Mouse (Mus musculus) CH12.LX (cell line): Measurements from ENCODE around the gene Zfand2a. TPM values are rescaled to one million over a fixed set of nuclear protein-coding genes. Genes with fewer than 3 reads are reported as not detected.

Experiments
- DNase-seq: peaks from one replicate; pipeline ENCODE4 v3.0.0-alpha.2; 2013; ENCODE audit errors: extremely low read depth
- H3K27ac ChIP-seq: 2 replicates; pipeline ENCODE4 v1.5.1; 2012; ENCODE audit warnings: low read depth, mild to moderate bottlenecking, control low read depth, moderate library complexity; ENCODE audit not compliant: insufficient read depth
- H3K27me3 ChIP-seq: replicated peaks from 2 replicates; pipeline ENCODE3; 2012; ENCODE audit warnings: inconsistent platforms
- H3K36me3 ChIP-seq, 2 experiments: replicated peaks in 1 of 2; 2 replicates each; pipeline versions ENCODE3 to v1.6.1; 2012; ENCODE audit warnings: inconsistent platforms in 1 of 2, low read length in 1 of 2, mild to moderate bottlenecking in 1 of 2, mixed read lengths in 1 of 2, moderate library complexity in 1 of 2; ENCODE audit not compliant: control insufficient read depth in 1 of 2, insufficient read depth in 1 of 2
- H3K4me1 ChIP-seq, 2 experiments: 2 replicates each; pipeline ENCODE4 v1.6.1; 2012; ENCODE audit warnings: inconsistent platforms in 1 of 2, moderate library complexity in 1 of 2; ENCODE audit not compliant: insufficient read depth in 2 of 2, control insufficient read depth in 1 of 2
- H3K4me2 ChIP-seq: 2 replicates; pipeline ENCODE4 v1.6.1; 2012; ENCODE audit warnings: low read depth, mild to moderate bottlenecking, control low read depth; ENCODE audit not compliant: poor library complexity, insufficient read depth, severe bottlenecking
- H3K4me3 ChIP-seq, 3 experiments: fragments of 150-350 bp in 1 of 3; sonication (generic) in 1 of 3; replicated peaks in 1 of 3; 2 replicates each; pipeline versions ENCODE3 to v1.5.1; 2011 to 2012; ENCODE audit warnings: low read depth in 2 of 3, low read length in 2 of 3, mild to moderate bottlenecking in 2 of 3, moderate library complexity in 2 of 3, control low read depth in 1 of 3, improper control_type of control experiment in 1 of 3, inconsistent platforms in 1 of 3, mixed read lengths in 1 of 3; ENCODE audit not compliant: poor library complexity in 1 of 3
- H3K79me2 ChIP-seq: replicated peaks from 2 replicates; pipeline ENCODE4 v1.6.1; 2012; ENCODE audit warnings: mild to moderate bottlenecking, moderate library complexity; ENCODE audit not compliant: control insufficient read depth, poor library complexity, insufficient read depth, severe bottlenecking; ENCODE audit errors: extremely low read depth
- H3K9ac ChIP-seq: 2 replicates; pipeline ENCODE4 v1.6.1; 2012; ENCODE audit warnings: low read depth, mild to moderate bottlenecking, control low read depth, moderate library complexity; ENCODE audit not compliant: insufficient read depth
- H3K9me3 ChIP-seq: replicated peaks from 2 replicates; pipeline ENCODE3; 2012; ENCODE audit warnings: low read length, inconsistent platforms, mixed read lengths
- CTCF ChIP-seq, 2 experiments: IDR thresholded peaks in 1 of 2; conservative IDR thresholded peaks in 1 of 2; 2 replicates each; pipeline ENCODE4 v1.5.1; 2011 to 2012; ENCODE audit warnings: low read depth in 2 of 2, low read length in 2 of 2, improper control_type of control experiment in 1 of 2, inconsistent platforms in 1 of 2, mild to moderate bottlenecking in 1 of 2, moderate library complexity in 1 of 2
- E2F4 ChIP-seq: IDR thresholded peaks from 2 replicates; pipeline ENCODE4 v1.6.1; 2011; ENCODE audit warnings: low read depth, low read length, improper control_type of control experiment; ENCODE audit not compliant: insufficient replicate concordance
- EP300 ChIP-seq: IDR thresholded peaks from 2 replicates; pipeline ENCODE4 v1.6.1; 2011; ENCODE audit warnings: low read length, improper control_type of control experiment
- IRF4 ChIP-seq: IDR thresholded peaks from 2 replicates; pipeline ENCODE4 v1.6.1; 2014; ENCODE audit warnings: low read depth, mild to moderate bottlenecking, inconsistent platforms, low read length, improper control_type of control experiment
- JUND ChIP-seq: conservative IDR thresholded peaks from 2 replicates; pipeline ENCODE4 v1.6.1; 2011; ENCODE audit warnings: low read depth, low read length, improper control_type of control experiment
- MAFK ChIP-seq: IDR thresholded peaks from 2 replicates; pipeline ENCODE4 v1.6.1; 2011; ENCODE audit warnings: low read length, improper control_type of control experiment; ENCODE audit not compliant: insufficient replicate concordance
- MEF2A ChIP-seq: IDR thresholded peaks from 2 replicates; pipeline ENCODE4 v1.6.1; 2014; ENCODE audit warnings: low read depth, mild to moderate bottlenecking, inconsistent platforms, low read length, improper control_type of control experiment, borderline replicate concordance
- NELFE ChIP-seq: IDR thresholded peaks from 2 replicates; pipeline ENCODE4 v1.6.1; 2011; ENCODE audit warnings: low read depth, low read length, improper control_type of control experiment
- RAD21 ChIP-seq: IDR thresholded peaks from 2 replicates; pipeline ENCODE4 v1.6.1; 2011; ENCODE audit warnings: low read depth, mild to moderate bottlenecking, low read length, improper control_type of control experiment, moderate library complexity
- RCOR1 ChIP-seq: conservative IDR thresholded peaks from 2 replicates; pipeline ENCODE4 v1.6.1; 2012; ENCODE audit warnings: low read depth, mild to moderate bottlenecking, inconsistent platforms, low read length, improper control_type of control experiment
- SIN3A ChIP-seq: IDR thresholded peaks from 2 replicates; pipeline ENCODE4 v1.6.1; 2012; ENCODE audit warnings: low read length, improper control_type of control experiment, inconsistent platforms
- SMC3 ChIP-seq: IDR thresholded peaks from 2 replicates; pipeline ENCODE4 v1.6.1; 2011; ENCODE audit warnings: low read depth, low read length, improper control_type of control experiment
- UBTF ChIP-seq: IDR thresholded peaks from 2 replicates; pipeline ENCODE4 v1.6.1; 2012; ENCODE audit warnings: low read depth, mild to moderate bottlenecking, inconsistent platforms, low read length, improper control_type of control experiment, moderate library complexity
- USF1 ChIP-seq: IDR thresholded peaks from 2 replicates; pipeline ENCODE4 v1.6.1; 2014; ENCODE audit warnings: low read depth, mild to moderate bottlenecking, inconsistent platforms, low read length, improper control_type of control experiment
- USF2 ChIP-seq: conservative IDR thresholded peaks from 2 replicates; pipeline ENCODE4 v1.6.1; 2011; ENCODE audit warnings: low read depth, low read length, improper control_type of control experiment
- ZC3H11A ChIP-seq: IDR thresholded peaks from 2 replicates; pipeline ENCODE4 v1.6.1; 2012; ENCODE audit warnings: low read depth, mild to moderate bottlenecking, inconsistent platforms, low read length, improper control_type of control experiment
- ZKSCAN1 ChIP-seq: IDR thresholded peaks from 2 replicates; pipeline ENCODE4 v1.6.1; 2012; ENCODE audit warnings: low read depth, inconsistent platforms, low read length, improper control_type of control experiment, borderline replicate concordance
- ZMIZ1 ChIP-seq: IDR thresholded peaks from 2 replicates; pipeline ENCODE4 v1.6.1; 2012; ENCODE audit warnings: low read depth, mild to moderate bottlenecking, inconsistent platforms, low read length, improper control_type of control experiment
- ZNF384 ChIP-seq: IDR thresholded peaks from 2 replicates; pipeline ENCODE4 v1.6.1; 2012; ENCODE audit warnings: low read depth, low read length, improper control_type of control experiment, inconsistent platforms
- dilution Hi-C: fragments of 300-500 bp; cut with MboI; formaldehyde crosslinking; loops from 2 replicates; pipeline ENCODE4 v1.14.3; 2020; ENCODE audit warnings: low sequenced_read_pairs; ENCODE audit not compliant: extremely low pct_unique_long_range_greater_than_20kb, extremely low pct_ligation_motif_present
- in situ Hi-C: fragments of 300-500 bp; cut with MboI; formaldehyde crosslinking; loops from 3 replicates; pipeline ENCODE4 v1.14.3; 2019; ENCODE audit warnings: low sequenced_read_pairs, low pct_ligation_motif_present, low pct_unique_long_range_greater_than_20kb, mixed read lengths
- polyA plus RNA-seq: library from polyadenylated mRNA; unstranded; fragments of >175 nt; gene quantifications from 2 replicates; pipeline ENCODE4 v1.2.1, GENCODE M21; 2012; ENCODE audit warnings: low read depth; ENCODE audit not compliant: insufficient read length
- total RNA-seq, 2 experiments: library from RNA; depleted of rRNA; stranded (reverse); fragments of 300-350 nt in 1 of 2; fragments of >200 nt in 1 of 2; gene quantifications; 2 replicates each; pipeline ENCODE4 v1.2.3; 2012 to 2014

Gene Zfand2a
- total and polyA plus RNA-seq, 3 experiments, result 5.8 to 13.4 (median 9.2) TPM

- Histone ChIP-seq H3K79me2 (no peaks in the 10 kb centered on the region), H3K9ac (no peak overlapping the region), H3K36me3 (no peaks in the 10 kb centered on the region), H3K4me2 (no peak overlapping the region), H3K4me3 (no peak overlapping the region), H3K27me3 (peaks cover 81% of the 10 kb centered on the region), H3K4me1 (no peaks in the 10 kb centered on the region), H3K27ac (no peak overlapping the region), H3K9me3 (no peaks in the 10 kb centered on the region)
- peak; percentile 73 for DNase-seq
- TF ChIP-seq SIN3A (no peak), SMC3 (peak; percentile 71), RAD21 (peak; percentile 62), UBTF (no peak), ZMIZ1 (no peak), USF2 (no peak), ZKSCAN1 (no peak), USF1 (no peak), NELFE (peak; percentile 30; the same call in 1 of the 2 replicates), MEF2A (no peak), ZNF384 (no peak), E2F4 (no peak), ZC3H11A (no peak), CTCF (conservative IDR thresholded peaks at IDR 0.05 in 1 of 2, IDR thresholded peaks at IDR 0.05 in 1 of 2; ENCODE audit: low read depth in 2 of 2, low read length in 2 of 2) (peak in 1 of 2 experiments; percentile 79; a peak in 2 of 4 replicates), IRF4 (no peak), RCOR1 (no peak), JUND (no peak)
- in situ Hi-C loops, result no loop called here
- dilution Hi-C loops, result no loop called here
Measured at GRCm38 (mm10) chr5:139505073-139505606, 20.8 kb upstream of the Zfand2a start.

- peaks cover 80% of the 10 kb centered on the region for H3K27me3 ChIP-seq
Measured at GRCm38 (mm10) chr5:139502281-139502680, 17.9 kb upstream of the Zfand2a start.

More at GRCm38 (mm10) chr5:139502281-139502680, 17.9 kb upstream of the Zfand2a start:
- Histone ChIP-seq H3K4me3 (no peak overlapping the region), H3K9ac (no peak overlapping the region), H3K9me3 (no peaks in the 10 kb centered on the region), H3K4me1 (no peaks in the 10 kb centered on the region), H3K36me3 (no peaks in the 10 kb centered on the region), H3K4me2 (no peak overlapping the region), H3K79me2 (no peaks in the 10 kb centered on the region), H3K27ac (no peak overlapping the region)
- dilution Hi-C loops, result no loop called here
- in situ Hi-C loops, result no loop called here
- DNase-seq, result no peak
- TF ChIP-seq MAFK (no peak), USF1 (no peak), NELFE (no peak), EP300 (no peak), CTCF (conservative IDR thresholded peaks at IDR 0.05 in 1 of 2, IDR thresholded peaks at IDR 0.05 in 1 of 2; ENCODE audit: low read depth in 2 of 2, low read length in 2 of 2) (no peak)
